7 mouse cellular contexts compared by ENCODE assay signal in the genomic region with DNA sequence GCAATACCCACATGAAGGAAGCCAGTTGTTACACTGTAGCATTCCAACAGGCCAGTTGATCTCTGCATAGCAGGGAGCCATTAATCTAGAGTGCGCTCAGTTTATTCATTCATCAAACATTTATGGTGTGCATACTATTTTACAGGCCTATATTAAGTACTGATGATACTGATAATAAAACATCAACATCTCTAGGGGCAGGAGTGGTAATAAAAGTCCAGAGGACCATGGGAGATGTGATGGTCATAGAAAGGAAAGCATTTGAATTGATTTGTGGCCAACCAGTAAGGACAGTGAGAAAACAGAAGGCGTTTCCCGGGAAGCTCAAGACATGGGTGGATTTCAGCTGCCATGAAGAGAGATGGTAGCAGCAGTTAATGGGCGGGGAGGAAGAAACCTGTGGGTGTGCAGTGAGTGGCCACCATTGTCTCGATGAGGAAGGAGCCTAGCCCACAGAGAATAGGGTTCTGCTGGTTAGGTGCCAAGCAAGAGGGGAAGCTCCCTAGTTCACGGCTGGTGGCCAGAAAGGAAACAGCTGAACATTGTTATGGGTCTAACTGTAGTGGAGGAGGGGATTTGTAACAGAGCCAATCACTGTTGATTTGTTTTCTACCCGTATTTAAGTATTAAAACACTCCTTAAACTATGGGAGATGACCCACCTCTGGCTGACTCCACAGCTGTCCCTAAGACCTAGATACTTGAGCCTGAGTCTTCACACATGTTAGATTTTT.
A peak's percentile ranks its signal among the peaks of the same experiment; 100 is the strongest.
DNase-seq lines count a peak whose midpoint lies in the region; ATAC-seq and TF ChIP-seq lines count a peak whose summit lies in the region.

No protein-coding gene starts in this region.

- DNase-seq in CH12.LX (ENCODE audit: extremely low read depth), result peak; percentile 57
- peak; percentile 34 for DNase-seq in NIH3T3 (ENCODE audit: low read depth)
- DNase-seq in heart, postnatal 0 days (ENCODE audit: low spot score), result peak; percentile 58
- DNase-seq in liver, embryonic 14.5 days (ENCODE audit: low read depth in 3 of 3, low spot score in 3 of 3), result no peak
- DNase-seq in c-Kit-positive CD71-positive TER-119-positive erythroid progenitor cells, embryonic 14.5 days (ENCODE audit: low spot score), result no peak

- H3K4me1 ChIP-seq in CH12.LX (ENCODE audit: control insufficient read depth in 1 of 2, insufficient read depth in 2 of 2), result peaks cover 8 to 31% of the 10 kb centered on the region in 2 experiments
- H3K4me1 ChIP-seq in heart, postnatal 0 days (ENCODE audit: control insufficient read depth, insufficient read depth), result peaks cover 24% of the 10 kb centered on the region
- H3K4me1 ChIP-seq in liver, embryonic 14.5 days (replicated peaks; ENCODE audit: control insufficient read depth in 2 of 2, insufficient read depth in 2 of 2, low read length in 1 of 2), result peaks cover 32 to 46% of the 10 kb centered on the region in 2 experiments
- H3K4me1 ChIP-seq in small intestine, adult 2 months (ENCODE audit: control insufficient read depth, insufficient read depth, insufficient read length, low read length), result peaks cover 38% of the 10 kb centered on the region

- 52% methylated on average over 7 of the region's 7 CpGs for WGBS in heart, postnatal 0 days
- 53% methylated on average over 7 of the region's 7 CpGs for WGBS in liver, embryonic 14.5 days (ENCODE audit: insufficient replicate concordance)
- WGBS in small intestine, adult 2 months, result 15% methylated on average over 7 of the region's 7 CpGs

- 0 out of 2 replicates have a peak, but pooled peaks have one; percentile 34 for TF ChIP-seq EP300 in CH12.LX (IDR thresholded peaks at IDR 0.05; ENCODE audit: low read length)
- TF ChIP-seq EP300 in heart, postnatal 0 days (IDR thresholded peaks at IDR 0.05; ENCODE audit: low read depth), result no peak
- no peak for TF ChIP-seq EP300 in liver, embryonic 14.5 days (IDR thresholded peaks at IDR 0.05; ENCODE audit: low read depth)

- no peaks in the 10 kb centered on the region for H3K9me3 ChIP-seq in CH12.LX (replicated peaks; ENCODE audit: low read length)
- H3K9me3 ChIP-seq in heart, postnatal 0 days (replicated peaks; ENCODE audit: control insufficient read depth, low read length), result no peaks in the 10 kb centered on the region
- no peaks in the 10 kb centered on the region for H3K9me3 ChIP-seq in liver, embryonic 14.5 days (ENCODE audit: control insufficient read depth, low read length)

- no peak overlapping the region for H3K9ac ChIP-seq in CH12.LX (ENCODE audit: insufficient read depth, low read depth)
- H3K9ac ChIP-seq in heart, postnatal 0 days (replicated peaks; ENCODE audit: low read depth, low read length), result no peak overlapping the region
- H3K9ac ChIP-seq in liver, embryonic 14.5 days (replicated peaks), result peak overlapping the region; percentile 7; the same call in 1 of the 2 replicates

- peaks cover 8 to 33% of the 10 kb centered on the region in 2 experiments for H3K36me3 ChIP-seq in CH12.LX (replicated peaks in 1 of 2; ENCODE audit: control insufficient read depth in 1 of 2, insufficient read depth in 1 of 2, low read length in 1 of 2)
- H3K36me3 ChIP-seq in heart, postnatal 0 days (replicated peaks; ENCODE audit: control insufficient read depth, insufficient read depth, low read length), result no peaks in the 10 kb centered on the region
- no peaks in the 10 kb centered on the region for H3K36me3 ChIP-seq in liver, embryonic 14.5 days (replicated peaks; ENCODE audit: control insufficient read depth, insufficient read depth, low read depth)
- peaks cover 5% of the 10 kb centered on the region; the same call in 1 of the 2 replicates for H3K36me3 ChIP-seq in small intestine, adult 2 months (ENCODE audit: control insufficient read depth, insufficient read depth, low read length)

- no peak overlapping the region for H3K4me3 ChIP-seq in CH12.LX (replicated peaks in 1 of 3; ENCODE audit: low read depth in 2 of 3, low read length in 2 of 3, poor library complexity in 1 of 3)
- H3K4me3 ChIP-seq in heart, postnatal 0 days (ENCODE audit: low read depth, low read length), result no peak overlapping the region
- H3K4me3 ChIP-seq in liver, embryonic 14.5 days (ENCODE audit: insufficient read depth in 1 of 2, low read depth in 2 of 2, low read length in 2 of 2), result no peak overlapping the region
- no peak overlapping the region for H3K4me3 ChIP-seq in small intestine, adult 2 months (ENCODE audit: low read depth, low read length)

- no peak for TF ChIP-seq POLR2A in CH12.LX (IDR thresholded peaks at IDR 0.05; ENCODE audit: low read depth, low read length)
- TF ChIP-seq POLR2A in small intestine, adult 2 months (IDR thresholded peaks at IDR 0.05; ENCODE audit: low read depth, low read length), result no peak

- peak; percentile 83 for ATAC-seq in heart, postnatal 0 days (ENCODE audit: insufficient read depth, low read depth)
- peak; percentile 7; the same call in 1 of the 2 replicates for ATAC-seq in liver, embryonic 14.5 days (ENCODE audit: insufficient read depth)
- no peak for ATAC-seq in erythroblast, adult 5-6 weeks (replicated peaks; ENCODE audit: low FRiP score, poor library complexity, severe bottlenecking)

- dilution Hi-C loops in CH12.LX (cut with MboI; ENCODE audit: extremely low pct_ligation_motif_present, extremely low pct_unique_long_range_greater_than_20kb, low sequenced_read_pairs), result no loop called here

- H3K4me2 ChIP-seq in CH12.LX (ENCODE audit: insufficient read depth, low read depth, poor library complexity, severe bottlenecking), result no peak overlapping the region
- no peak overlapping the region for H3K4me2 ChIP-seq in heart, postnatal 0 days (ENCODE audit: low read depth, low read length)
- H3K4me2 ChIP-seq in liver, embryonic 14.5 days (ENCODE audit: low read depth), result peak overlapping the region; percentile 31; the same call in 1 of the 2 replicates

- TF ChIP-seq CTCF in CH12.LX (conservative IDR thresholded peaks at IDR 0.05 in 1 of 2, IDR thresholded peaks at IDR 0.05 in 1 of 2; ENCODE audit: low read depth in 2 of 2, low read length in 2 of 2), result no peak
- TF ChIP-seq CTCF in heart, postnatal 0 days (IDR thresholded peaks at IDR 0.05; ENCODE audit: low read depth), result no peak
- no peak for TF ChIP-seq CTCF in liver, embryonic 14.5 days (IDR thresholded peaks at IDR 0.05; ENCODE audit: low read depth)
- TF ChIP-seq CTCF in small intestine, adult 2 months (IDR thresholded peaks at IDR 0.05; ENCODE audit: extremely low read depth, insufficient read length, insufficient replicate concordance, low read depth, low read length), result no peak

- no peak overlapping the region for H3K27ac ChIP-seq in CH12.LX (ENCODE audit: insufficient read depth, low read depth)
- peak overlapping the region; percentile 47 for H3K27ac ChIP-seq in heart, postnatal 0 days (ENCODE audit: low read depth)
- H3K27ac ChIP-seq in liver, embryonic 14.5 days, result peak overlapping the region; percentile 20
- peak overlapping the region; percentile 37 for H3K27ac ChIP-seq in small intestine, adult 2 months (ENCODE audit: insufficient read depth, low read depth, low read length)

- in situ Hi-C loops in CH12.LX (cut with MboI; ENCODE audit: low pct_ligation_motif_present, low pct_unique_long_range_greater_than_20kb, low sequenced_read_pairs), result no loop called here

- no peaks in the 10 kb centered on the region for H3K79me2 ChIP-seq in CH12.LX (replicated peaks; ENCODE audit: control insufficient read depth, extremely low read depth, insufficient read depth, poor library complexity, severe bottlenecking)

- H3K27me3 ChIP-seq in CH12.LX (replicated peaks), result no peaks in the 10 kb centered on the region
- no peaks in the 10 kb centered on the region for H3K27me3 ChIP-seq in heart, postnatal 0 days (ENCODE audit: control insufficient read depth, insufficient read depth, low read length)
- no peaks in the 10 kb centered on the region for H3K27me3 ChIP-seq in liver, embryonic 14.5 days (ENCODE audit: control insufficient read depth, insufficient read depth, low read length)
- H3K27me3 ChIP-seq in small intestine, adult 2 months (ENCODE audit: control insufficient read depth, insufficient read depth, low read length), result no peaks in the 10 kb centered on the region

- TF ChIP-seq RAD21 in CH12.LX (IDR thresholded peaks at IDR 0.05; ENCODE audit: low read depth, low read length), result no peak

TF ChIP-seq in CH12.LX, 34 proteins besides CTCF, POLR2A, EP300 and RAD21:
- TF ChIP-seq ETS1 (conservative IDR thresholded peaks at IDR 0.05; ENCODE audit: low read depth, low read length), result peak; percentile 78
- no peak for TF ChIP-seq UBTF (IDR thresholded peaks at IDR 0.05; ENCODE audit: low read depth, low read length)

Comparison
In these comparisons a context has a peak if more than half of its experiments do, and no peak if none do; other contexts are left out.
1. DNase-seq: peak in CH12.LX (single experiment), NIH3T3 (single experiment) and heart, postnatal 0 days (single experiment); none in liver, embryonic 14.5 days (0 of 3) and c-Kit-positive CD71-positive TER-119-positive erythroid progenitor cells, embryonic 14.5 days (single experiment).